Mouse (Mus musculus) liver, embryonic 11.5 days (tissue): Measurements from ENCODE around the gene Efl1. TPM values are rescaled to one million over a fixed set of nuclear protein-coding genes. Genes with fewer than 3 reads are reported as not detected.

Source experiments
- ATAC-seq: fragments of 200-750 bp; cut with Nextera tagmentation; replicated peaks from 2 replicates; pipeline ENCODE4 v1.8.0; 2017; ENCODE audit warnings: moderate number of reproducible peaks, mild to moderate bottlenecking, moderate TSS enrichment, moderate library complexity; ENCODE audit not compliant: low FRiP score
- DNase-seq: peaks from one replicate; pipeline ENCODE4 v3.0.0-alpha.2; 2017; ENCODE audit warnings: low spot score
- H3K27ac ChIP-seq: fragments of 300-500 bp; sonication (generic); 2 replicates; pipeline ENCODE4 v1.5.1; 2014; ENCODE audit warnings: mild to moderate bottlenecking, low read depth, low read length, control low read depth
- H3K27me3 ChIP-seq: fragments of 300-500 bp; sonication (generic); replicated peaks from 2 replicates; pipeline ENCODE4 v1.6.1; 2014; ENCODE audit warnings: low read length, mixed read lengths; ENCODE audit not compliant: control insufficient read depth, insufficient read depth
- H3K36me3 ChIP-seq: fragments of 300-500 bp; sonication (generic); 2 replicates; pipeline ENCODE4 v1.6.1; 2014; ENCODE audit warnings: mild to moderate bottlenecking, low read length, moderate library complexity, mixed read lengths; ENCODE audit not compliant: control insufficient read depth, insufficient read depth
- H3K4me1 ChIP-seq: fragments of 300-500 bp; sonication (generic); replicated peaks from 2 replicates; pipeline ENCODE4 v1.6.1; 2014; ENCODE audit warnings: low read length, mixed read lengths; ENCODE audit not compliant: control insufficient read depth, insufficient read depth
- H3K4me2 ChIP-seq: fragments of 300-500 bp; sonication (generic); 2 replicates; pipeline ENCODE4 v1.6.1; 2014; ENCODE audit warnings: mild to moderate bottlenecking, control low read depth, moderate library complexity
- H3K4me3 ChIP-seq: fragments of 300-500 bp; sonication (generic); 2 replicates; pipeline ENCODE4 v1.5.1; 2014; ENCODE audit warnings: low read depth, low read length, control low read depth
- H3K9ac ChIP-seq: fragments of 300-500 bp; sonication (generic); 2 replicates; pipeline ENCODE4 v1.6.1; 2014; ENCODE audit warnings: low read depth, low read length, control low read depth
- H3K9me3 ChIP-seq: fragments of 300-500 bp; sonication (generic); 2 replicates; pipeline ENCODE4 v1.6.1; 2016; ENCODE audit warnings: low read length, inconsistent platforms, mixed read lengths; ENCODE audit not compliant: control insufficient read depth
- WGBS: fragments of 180-500 bp; shearing (Covaris S2); extraction: QIAGEN DNeasy Blood & Tissue Kit; methylation state at CpG from one replicate; pipeline ENCODE4 v1.1.7; 2014; 5-methylcytosine and 5-hydroxymethylcytosine counted together
- polyA plus RNA-seq: library from polyadenylated mRNA; unstranded; fragments of >200 nt; fragmentation: Nextera tagmentation; extraction: Ambion mirVana; gene quantifications from 2 replicates; pipeline ENCODE4 v1.2.1, GENCODE M21; 2014

Efl1 gene
- polyA plus RNA-seq, 1 experiment from 2014 or later: 20.9 TPM

DNA sequence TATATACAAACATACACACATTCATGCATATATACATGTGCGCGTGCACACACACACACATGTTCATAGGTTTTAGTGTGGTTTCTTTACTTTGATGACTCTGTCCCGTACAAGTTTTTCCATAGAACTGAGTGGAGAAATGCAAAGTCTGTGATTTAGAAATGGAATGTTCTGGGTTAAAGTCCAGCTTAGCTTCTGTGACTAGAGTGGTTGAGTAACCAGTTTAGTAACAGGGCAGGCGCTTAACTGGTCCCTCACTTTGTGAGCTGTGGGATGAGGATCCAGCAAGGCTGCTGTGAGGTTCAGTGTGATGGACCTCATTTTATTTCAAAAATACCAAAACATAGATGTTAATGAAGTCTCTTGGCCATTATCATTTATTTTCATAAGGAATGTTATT, 60.8 kb downstream of the Efl1 start:
- ATAC-seq (no peak), DNase-seq (no peak)
- H3K9ac ChIP-seq: no peak overlapping the region
- no peak overlapping the region for H3K27ac ChIP-seq
- no peaks in the 10 kb centered on the region for H3K9me3 ChIP-seq
- no peak overlapping the region for H3K4me2 ChIP-seq
- H3K27me3 ChIP-seq: no peaks in the 10 kb centered on the region
- H3K36me3 ChIP-seq: peaks cover 2% of the 10 kb centered on the region; the same call in 1 of the 2 replicates
- H3K4me3 ChIP-seq: no peak overlapping the region
- no peaks in the 10 kb centered on the region for H3K4me1 ChIP-seq
- WGBS: 95% methylated on average over 4 of the region's 4 CpGs

DNA sequence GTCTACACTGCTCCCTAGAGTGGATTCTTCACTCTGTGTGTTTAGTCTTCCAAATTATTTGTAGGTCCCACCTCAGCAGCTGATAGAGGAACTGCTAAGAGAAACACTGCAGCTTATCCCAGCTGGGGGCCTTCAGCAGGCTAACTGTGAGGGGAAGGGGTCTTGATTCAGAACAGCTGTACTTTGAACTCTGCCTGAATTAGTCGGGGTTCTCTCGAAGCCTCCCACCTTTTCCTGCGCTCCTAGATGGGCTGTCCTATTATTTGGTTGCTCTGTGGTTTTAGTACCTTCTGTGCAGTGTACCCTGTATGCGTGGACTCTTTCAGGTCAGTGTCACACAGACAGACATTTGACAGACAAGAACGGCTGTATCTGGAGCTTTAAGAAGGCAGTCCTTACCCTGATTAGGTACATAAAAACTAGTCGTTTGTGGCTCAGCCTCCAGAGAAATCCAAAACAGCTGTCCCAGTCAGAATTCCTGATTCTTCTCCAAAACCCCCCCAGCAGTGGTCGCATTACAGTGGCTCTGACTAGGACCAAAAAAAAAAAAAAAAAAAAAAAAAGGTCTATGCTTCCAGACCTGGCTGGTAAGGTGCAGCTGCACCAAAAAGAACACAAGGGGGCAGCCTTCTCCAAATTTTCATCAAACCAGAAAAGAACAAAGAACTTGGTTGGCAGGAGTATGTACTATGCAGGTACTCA, 66.9 kb downstream of the Efl1 start:
- 53% methylated on average over 7 of the region's 7 CpGs for WGBS
- ATAC-seq (no peak), DNase-seq (no peak)
- H3K4me1 ChIP-seq: peaks cover 4% of the 10 kb centered on the region; the same call in 1 of the 2 replicates
- no peak overlapping the region for H3K27ac ChIP-seq
- H3K9me3 ChIP-seq: no peaks in the 10 kb centered on the region
- no peaks in the 10 kb centered on the region for H3K36me3 ChIP-seq
- H3K4me2 ChIP-seq: no peak overlapping the region
- no peaks in the 10 kb centered on the region for H3K27me3 ChIP-seq
- no peak overlapping the region for H3K9ac ChIP-seq
- no peak overlapping the region for H3K4me3 ChIP-seq

DNA sequence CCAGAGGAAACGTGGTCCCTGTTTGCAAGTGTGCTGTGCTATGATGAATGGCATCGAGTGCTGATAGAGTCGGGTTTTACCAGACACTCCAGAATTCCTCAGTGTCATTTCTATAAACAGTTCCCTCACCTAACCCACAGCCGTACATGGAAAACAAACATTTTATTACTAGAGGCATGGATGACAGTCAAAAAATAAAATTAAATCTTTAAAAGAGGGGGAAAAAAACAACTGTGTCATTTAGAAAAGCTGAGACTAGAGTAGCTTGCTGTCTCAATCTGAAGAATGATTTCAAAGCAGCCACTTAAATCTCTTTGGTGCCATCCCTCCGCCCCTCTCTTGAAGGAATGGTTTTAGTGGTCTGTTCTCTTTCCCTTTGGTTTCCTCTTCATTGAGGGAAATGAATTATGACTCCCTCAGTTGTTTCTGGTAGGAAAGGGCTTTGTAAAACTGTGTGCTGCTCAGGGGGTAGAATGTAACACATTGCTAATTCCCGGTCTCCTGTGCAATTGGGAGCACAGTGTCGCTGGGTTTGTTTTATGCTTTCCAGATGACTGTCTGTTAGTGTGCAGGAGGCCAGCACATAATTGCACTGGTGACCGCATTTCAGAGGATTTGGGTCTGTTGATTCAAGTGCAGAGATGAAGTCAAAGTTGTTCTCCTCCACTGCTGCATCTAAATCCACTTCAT, 67.6 kb downstream of the Efl1 start:
- 62% methylated on average over 8 of the region's 8 CpGs for WGBS
- ATAC-seq (no peak), DNase-seq (no peak)
- no peak overlapping the region for H3K4me2 ChIP-seq
- no peak overlapping the region for H3K9ac ChIP-seq
- no peaks in the 10 kb centered on the region for H3K9me3 ChIP-seq
- H3K27ac ChIP-seq: no peak overlapping the region
- no peaks in the 10 kb centered on the region for H3K27me3 ChIP-seq
- H3K4me1 ChIP-seq: peaks cover 4% of the 10 kb centered on the region; the same call in 1 of the 2 replicates
- H3K4me3 ChIP-seq: no peak overlapping the region
- H3K36me3 ChIP-seq: no peaks in the 10 kb centered on the region

DNA sequence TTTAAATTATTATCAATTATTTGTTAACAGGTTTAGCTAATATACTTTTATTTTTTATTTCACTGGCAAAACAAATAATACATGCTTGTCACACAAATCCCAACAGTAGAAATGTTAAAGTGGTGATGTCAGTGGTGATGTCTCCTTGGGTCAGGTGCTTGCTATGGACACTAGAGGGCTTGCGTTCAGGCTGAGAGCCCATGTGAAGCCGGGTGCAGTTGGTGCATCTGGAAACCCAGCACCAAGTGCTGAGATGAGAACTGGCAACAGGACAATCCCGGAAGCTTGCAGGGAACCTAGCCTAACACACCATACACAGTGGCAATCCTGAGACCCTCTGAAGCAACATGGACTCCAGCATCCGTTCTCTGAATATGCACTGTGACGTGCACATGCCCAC, 70.9 kb downstream of the Efl1 start:
- Histone ChIP-seq H3K27ac (no peak overlapping the region), H3K4me1 (peaks cover 4% of the 10 kb centered on the region; the same call in 1 of the 2 replicates), H3K9ac (no peak overlapping the region), H3K27me3 (no peaks in the 10 kb centered on the region), H3K36me3 (no peaks in the 10 kb centered on the region), H3K9me3 (no peaks in the 10 kb centered on the region), H3K4me2 (no peak overlapping the region), H3K4me3 (no peak overlapping the region)
- no peak for ATAC-seq
- no peak for DNase-seq
- 71% methylated on average over 5 of the region's 5 CpGs for WGBS

DNA sequence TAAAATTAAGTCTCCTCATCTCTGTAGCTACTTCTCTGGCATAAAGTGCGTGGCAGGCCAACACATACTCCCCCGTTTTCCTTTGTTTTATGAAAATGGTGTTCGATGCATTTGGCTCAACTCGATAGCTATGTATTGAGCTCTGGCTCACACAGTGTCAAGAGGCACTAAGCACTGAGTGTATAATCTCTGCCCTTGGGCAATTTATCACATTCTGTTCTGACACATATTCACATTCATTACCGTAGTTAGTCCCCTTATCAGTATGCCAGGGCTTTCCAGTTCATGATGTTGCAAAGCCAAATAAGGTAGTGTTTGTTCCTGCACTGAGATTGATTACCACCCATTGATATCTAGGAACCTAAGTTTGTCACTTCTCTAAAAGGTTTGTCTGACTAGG, 71.3 kb downstream of the Efl1 start:
- H3K4me1 ChIP-seq: peaks cover 4% of the 10 kb centered on the region; the same call in 1 of the 2 replicates

DNA sequence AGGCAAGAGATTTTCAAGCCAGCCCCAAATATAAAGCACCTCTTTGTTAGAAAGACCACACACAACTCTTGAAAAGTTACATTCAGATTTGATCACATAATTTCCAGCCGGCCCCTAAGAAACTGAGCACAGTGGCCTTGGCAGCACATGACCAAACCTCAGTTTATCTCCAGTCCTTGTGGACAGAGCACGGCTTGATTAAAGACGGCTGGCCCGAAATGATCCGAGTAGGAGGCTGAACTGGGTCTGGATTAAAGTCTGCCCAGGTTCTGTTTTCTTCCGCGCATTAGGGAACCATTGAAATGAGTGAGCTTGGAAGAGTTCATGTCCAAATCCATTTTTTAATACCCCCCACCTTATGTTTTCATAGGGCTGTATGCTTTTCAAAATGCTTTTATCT, 72.1 kb downstream of the Efl1 start:
- Histone ChIP-seq H3K4me1 (peaks cover 4% of the 10 kb centered on the region; the same call in 1 of the 2 replicates), H3K27ac (no peak overlapping the region), H3K36me3 (no peaks in the 10 kb centered on the region), H3K9me3 (no peaks in the 10 kb centered on the region), H3K9ac (no peak overlapping the region), H3K4me2 (no peak overlapping the region), H3K27me3 (no peaks in the 10 kb centered on the region), H3K4me3 (no peak overlapping the region)
- no peak for DNase-seq
- no peak for ATAC-seq
- 71% methylated on average over 7 of the region's 7 CpGs for WGBS

More for the DNA sequence above, 71.3 kb downstream of the Efl1 start:
- Histone ChIP-seq H3K4me2 (no peak overlapping the region), H3K9me3 (no peaks in the 10 kb centered on the region), H3K4me3 (no peak overlapping the region), H3K36me3 (no peaks in the 10 kb centered on the region), H3K9ac (no peak overlapping the region), H3K27ac (no peak overlapping the region), H3K27me3 (no peaks in the 10 kb centered on the region)
- ATAC-seq (no peak), DNase-seq (no peak)
- WGBS: 60% methylated on average over 5 of the region's 5 CpGs

DNA sequence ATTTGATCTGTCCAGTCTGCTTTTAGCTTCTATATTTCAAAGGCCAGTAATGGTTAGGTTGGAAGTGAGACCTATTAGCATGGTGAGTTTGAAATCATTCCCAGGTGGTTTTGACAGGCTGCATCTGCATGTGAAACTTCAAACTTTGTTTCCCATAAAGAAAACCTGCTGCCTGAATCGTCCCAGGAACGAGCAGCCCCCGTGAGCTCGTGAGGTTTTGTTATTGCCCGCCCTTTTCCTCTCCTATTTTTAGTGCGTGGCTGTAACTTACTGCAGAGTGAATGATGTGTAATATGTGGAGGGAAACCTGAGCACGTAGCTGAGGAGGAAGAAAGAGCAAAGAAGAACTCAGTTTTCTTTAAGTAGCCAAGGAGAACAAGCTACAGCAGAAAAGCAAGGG, 72.5 kb downstream of the Efl1 start:
- Histone ChIP-seq H3K36me3 (no peaks in the 10 kb centered on the region), H3K4me3 (no peak overlapping the region), H3K27ac (no peak overlapping the region), H3K9ac (no peak overlapping the region), H3K4me2 (no peak overlapping the region), H3K9me3 (no peaks in the 10 kb centered on the region), H3K4me1 (peaks cover 4% of the 10 kb centered on the region; the same call in 1 of the 2 replicates), H3K27me3 (no peaks in the 10 kb centered on the region)
- DNase-seq: no peak
- 28% methylated on average over 7 of the region's 7 CpGs for WGBS
- no peak for ATAC-seq

DNA sequence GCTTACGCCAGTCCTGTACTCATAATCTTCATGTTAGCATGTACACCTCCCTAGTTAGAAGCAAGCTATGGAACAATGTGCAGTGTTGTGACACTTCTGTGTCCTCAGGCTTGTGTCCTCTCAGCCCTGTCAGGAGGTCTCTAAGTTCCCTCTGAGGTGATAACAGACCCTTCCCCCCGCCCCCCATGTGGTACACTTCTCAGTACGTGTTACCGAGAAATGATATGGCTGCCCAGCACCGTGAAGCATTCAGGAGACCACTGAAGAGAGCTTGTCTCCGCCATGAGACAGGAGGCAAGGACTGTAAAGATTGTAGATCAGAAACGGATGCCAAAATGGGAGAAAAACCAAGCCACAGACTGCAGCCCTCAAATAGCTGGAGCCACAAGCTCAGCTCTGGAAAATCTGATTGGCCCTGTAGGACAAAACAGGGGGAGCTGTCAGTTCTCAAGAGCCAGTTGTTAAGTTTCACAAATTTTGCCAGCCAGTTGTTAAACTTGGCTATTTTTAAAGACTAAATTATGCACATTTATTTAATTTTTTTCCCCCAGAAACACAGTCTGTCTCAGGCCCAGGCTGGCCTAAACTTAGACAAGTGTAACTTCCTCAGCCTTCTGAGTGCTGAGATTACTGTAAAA, 74.2 kb downstream of the Efl1 start:
- no peak overlapping the region for H3K27ac ChIP-seq
- H3K9me3 ChIP-seq: no peaks in the 10 kb centered on the region
- H3K4me3 ChIP-seq: no peak overlapping the region
- peaks cover 4% of the 10 kb centered on the region; the same call in 1 of the 2 replicates for H3K4me1 ChIP-seq
- H3K36me3 ChIP-seq: no peaks in the 10 kb centered on the region
- ATAC-seq: no peak
- DNase-seq: no peak
- no peak overlapping the region for H3K4me2 ChIP-seq
- 80% methylated on average over 7 of the region's 7 CpGs for WGBS
- H3K27me3 ChIP-seq: no peaks in the 10 kb centered on the region
- H3K9ac ChIP-seq: no peak overlapping the region
